Mouse (Mus musculus) spleen, adult 10 weeks (tissue): ENCODE data around the gene Nr4a1. TPM values are rescaled to one million over a fixed set of nuclear protein-coding genes. Genes with fewer than 3 reads are reported as not detected.

Experiments used
- polyA plus RNA-seq: library from polyadenylated mRNA; stranded (reverse); fragments of 350-450 nt; fragmentation: Illumina TruSeq; extraction: RNeasy Lipid Tissue Mini Kit (QIAGEN cat#74804); gene quantifications from one replicate; pipeline ENCODE4 v1.2.3, GENCODE M21; 2015; ENCODE audit warnings: low replicate concordance; ENCODE audit not compliant: insufficient read depth

Gene Nr4a1
- polyA plus RNA-seq = 30.7 TPM

GRCm38 (mm10) chr15:101253886-101254795 lies at the start of gene Nr4a1:
Gene Nr4a1, plus strand, starts transcription at chr15:101254269.

GRCm38 (mm10) chr15:101224006-101224906 lies 29.8 kb upstream of the Nr4a1 start, which contains the start of gene Grasp:
Gene Grasp, plus strand, starts transcription at chr15:101224188.

GRCm38 (mm10) chr15:101283911-101284750 lies 30.1 kb downstream of the Nr4a1 start, which contains the start of gene Atg101:
Gene Atg101, plus strand, starts transcription at chr15:101284272.

GRCm38 (mm10) chr15:101293025-101293621 lies 39.1 kb downstream of the Nr4a1 start, which contains the start of gene 6030408B16Rik:
Gene 6030408B16Rik, plus strand, starts transcription at chr15:101293212.

Other genes starting within 250 kb of the Nr4a1 start
- not detected for gene Gm47841, start 206.9 kb upstream of the Nr4a1 start, polyA plus RNA-seq
- gene Fignl2, start 175.7 kb upstream of the Nr4a1 start, polyA plus RNA-seq = 1.5 TPM
- gene Ankrd33, start 138.5 kb upstream of the Nr4a1 start, polyA plus RNA-seq = not detected
- gene Acvrl1, start 125.7 kb upstream of the Nr4a1 start, polyA plus RNA-seq = 10.7 TPM
- gene Acvr1b, start 80.2 kb upstream of the Nr4a1 start, polyA plus RNA-seq = 15.0 TPM
- 1.1 TPM for gene Grasp, start 30.1 kb upstream of the Nr4a1 start, polyA plus RNA-seq
- gene Atg101, start 30.0 kb downstream of the Nr4a1 start, polyA plus RNA-seq = 6.4 TPM
- not detected for gene 6030408B16Rik, start 38.9 kb downstream of the Nr4a1 start, polyA plus RNA-seq
- 6.9 TPM for gene Krt80, start 115.9 kb downstream of the Nr4a1 start, polyA plus RNA-seq
- 1.7 TPM for gene Krt7, start 156.8 kb downstream of the Nr4a1 start, polyA plus RNA-seq
- gene Krt87, start 184.5 kb downstream of the Nr4a1 start, polyA plus RNA-seq = not detected
- gene Krt88, start 193.5 kb downstream of the Nr4a1 start, polyA plus RNA-seq = not detected
- not detected for gene Krt81, start 209.5 kb downstream of the Nr4a1 start, polyA plus RNA-seq
- not detected for gene Krt86, start 219.2 kb downstream of the Nr4a1 start, polyA plus RNA-seq
- not detected for gene Krt83, start 237.2 kb downstream of the Nr4a1 start, polyA plus RNA-seq